Mouse (Mus musculus): ENCODE measurements around the gene Il17f. TPM values are rescaled to one million over a fixed set of nuclear protein-coding genes. Genes with fewer than 3 reads are reported as not detected.
"Not testable (repeated sequence)": the region's sequence is repeated elsewhere in the genome, so short reads cannot be mapped to it uniquely, and the experiment has no call there.

The Il17f gene
- total RNA-seq (2021): not detected
- polyA plus RNA-seq (2012; rRNA removed): not detected in 2 replicates
- long read RNA-seq: 0 reads

DNA sequence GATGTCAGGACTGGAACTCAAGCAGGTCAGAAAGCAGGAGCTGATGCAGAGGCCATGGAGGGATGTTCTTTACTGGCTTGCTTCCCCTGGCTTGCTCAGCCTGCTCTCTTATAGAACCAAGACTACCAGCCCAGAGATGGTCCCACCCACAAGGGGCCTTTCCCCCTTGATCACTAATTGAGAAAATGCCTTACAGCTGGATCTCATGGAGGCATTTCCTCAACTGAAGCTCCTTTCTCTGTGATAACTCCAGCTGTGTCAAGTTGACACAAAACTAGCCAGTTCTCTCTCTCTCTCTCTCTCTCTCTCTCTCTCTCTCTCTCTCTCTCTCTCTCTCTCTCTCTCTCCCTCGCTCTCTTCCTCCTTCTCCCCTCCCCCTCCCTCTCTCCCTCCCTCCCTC is at the start of gene Il17f:
Gene Il17f, minus strand, starts transcription at position 101 of the 400 bp plus-strand sequence.
- intact Hi-C loops (cut with DNase I): not testable (repeated sequence)

GRCm38 (mm10) chr1:20839911-20840310 is 49.5 kb upstream of the Il17f start:
- Histone ChIP-seq H3K36me3 (ENCODE audit: control insufficient read depth, insufficient read depth, low read length) (no peaks in the 10 kb centered on the region), H3K9ac (ENCODE audit: low read depth, low read length) (no peak overlapping the region), H3K4me1 (ENCODE audit: control insufficient read depth, insufficient read depth, low read length) (no peaks in the 10 kb centered on the region), H3K79me2 (replicated peaks; ENCODE audit: control insufficient read depth, insufficient read depth, low read length) (no peaks in the 10 kb centered on the region), H3K4me3 (no peak overlapping the region), H3K27ac (no peak overlapping the region), H3K27me3 (ENCODE audit: control insufficient read depth, insufficient read depth, low read length) (no peaks in the 10 kb centered on the region)
- no peak for TF ChIP-seq EP300 (IDR thresholded peaks at IDR 0.05; ENCODE audit: insufficient read depth, low read depth, low read length)
- TF ChIP-seq POLR2A (IDR thresholded peaks at IDR 0.05; ENCODE audit: insufficient read depth, low read depth, low read length): no peak
- no peak for TF ChIP-seq CTCF (IDR thresholded peaks at IDR 0.05)
- WGBS: 50% methylated on average over 3 of the region's 3 CpGs
- intact Hi-C loops (cut with DNase I): no loop called here
- no peak for DNase-seq

More for the DNA sequence above, at the start of gene Il17f:
- H3K79me2 ChIP-seq (replicated peaks; ENCODE audit: control insufficient read depth, insufficient read depth, low read length); H3K36me3 ChIP-seq (ENCODE audit: control insufficient read depth, insufficient read depth, low read length); H3K4me1 ChIP-seq (ENCODE audit: control insufficient read depth, insufficient read depth, low read length); H3K27me3 ChIP-seq (ENCODE audit: control insufficient read depth, insufficient read depth, low read length); DNase-seq; H3K4me3 ChIP-seq; H3K9ac ChIP-seq (ENCODE audit: low read depth, low read length); H3K27ac ChIP-seq: not testable (repeated sequence)
- WGBS: no CpG with 5 or more reads among the region's 1 CpGs

- Histone ChIP-seq H3K27ac (no peak overlapping the region), H3K79me2 (replicated peaks; ENCODE audit: control insufficient read depth, insufficient read depth, low read length) (no peaks in the 10 kb centered on the region), H3K4me1 (ENCODE audit: control insufficient read depth, insufficient read depth, low read length) (no peaks in the 10 kb centered on the region), H3K9ac (ENCODE audit: low read depth, low read length) (no peak overlapping the region), H3K27me3 (ENCODE audit: control insufficient read depth, insufficient read depth, low read length) (no peaks in the 10 kb centered on the region), H3K4me3 (no peak overlapping the region), H3K36me3 (ENCODE audit: control insufficient read depth, insufficient read depth, low read length) (no peaks in the 10 kb centered on the region)
- intact Hi-C loops (cut with DNase I): no loop called here
- TF ChIP-seq EP300 (IDR thresholded peaks at IDR 0.05; ENCODE audit: insufficient read depth, low read depth, low read length) (no peak), CTCF (IDR thresholded peaks at IDR 0.05) (no peak), POLR2A (IDR thresholded peaks at IDR 0.05; ENCODE audit: insufficient read depth, low read depth, low read length) (no peak)
- 78% methylated on average over 3 of the region's 3 CpGs for WGBS
- no peak for DNase-seq
Measured at GRCm38 (mm10) chr1:20836551-20837125, 46.2 kb upstream of the Il17f start.

DNA sequence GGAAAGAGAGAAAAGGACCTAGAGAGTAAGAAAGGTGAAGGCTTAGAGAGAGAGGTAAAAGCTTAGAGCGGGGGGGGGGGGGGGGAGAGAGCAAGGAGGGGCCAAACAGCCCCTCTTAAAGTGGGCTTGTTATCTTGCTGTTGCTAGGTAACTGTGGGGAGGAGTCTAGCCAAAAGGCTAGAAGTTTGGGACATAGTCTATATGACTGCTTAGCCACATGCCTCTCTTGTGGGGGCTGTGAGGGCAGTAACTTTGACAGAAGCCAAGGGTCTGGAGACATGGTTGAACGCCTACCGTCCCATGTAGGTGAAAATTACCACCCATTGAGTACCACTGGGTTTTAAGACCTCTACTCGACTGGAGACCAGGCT is 42.7 kb upstream of the Il17f start:
- no peaks in the 10 kb centered on the region for H3K79me2 ChIP-seq (replicated peaks; ENCODE audit: control insufficient read depth, insufficient read depth, low read length)
- no peak overlapping the region for H3K9ac ChIP-seq (ENCODE audit: low read depth, low read length)
- H3K36me3 ChIP-seq (ENCODE audit: control insufficient read depth, insufficient read depth, low read length): no peaks in the 10 kb centered on the region
- no peaks in the 10 kb centered on the region for H3K27me3 ChIP-seq (ENCODE audit: control insufficient read depth, insufficient read depth, low read length)
- intact Hi-C loops (cut with DNase I): no loop called here
- H3K27ac ChIP-seq: no peak overlapping the region
- TF ChIP-seq POLR2A (IDR thresholded peaks at IDR 0.05; ENCODE audit: insufficient read depth, low read depth, low read length) (no peak), CTCF (IDR thresholded peaks at IDR 0.05) (no peak), EP300 (IDR thresholded peaks at IDR 0.05; ENCODE audit: insufficient read depth, low read depth, low read length) (no peak)
- 63% methylated on average over 4 of the region's 4 CpGs for WGBS
- no peak overlapping the region for H3K4me3 ChIP-seq
- DNase-seq: no peak
- H3K4me1 ChIP-seq (ENCODE audit: control insufficient read depth, insufficient read depth, low read length): no peaks in the 10 kb centered on the region

GRCm38 (mm10) chr1:20832473-20833140 is 42.2 kb upstream of the Il17f start:
- WGBS: 67% methylated on average over 5 of the region's 5 CpGs
- H3K4me3 ChIP-seq: no peak overlapping the region
- intact Hi-C loops (cut with DNase I): no loop called here

GRCm38 (mm10) chr1:20830546-20830945 is 40.1 kb upstream of the Il17f start:
- WGBS: 75% methylated on average over 1 of the region's 1 CpGs
- H3K79me2 ChIP-seq (replicated peaks; ENCODE audit: control insufficient read depth, insufficient read depth, low read length): no peaks in the 10 kb centered on the region
- H3K36me3 ChIP-seq (ENCODE audit: control insufficient read depth, insufficient read depth, low read length): no peaks in the 10 kb centered on the region
- TF ChIP-seq EP300 (IDR thresholded peaks at IDR 0.05; ENCODE audit: insufficient read depth, low read depth, low read length) (no peak), POLR2A (IDR thresholded peaks at IDR 0.05; ENCODE audit: insufficient read depth, low read depth, low read length) (no peak), CTCF (IDR thresholded peaks at IDR 0.05) (no peak)
- DNase-seq: no peak
- no peak overlapping the region for H3K9ac ChIP-seq (ENCODE audit: low read depth, low read length)
- intact Hi-C loops (cut with DNase I): no loop called here
- H3K27ac ChIP-seq: no peak overlapping the region
- H3K4me3 ChIP-seq: no peak overlapping the region
- H3K4me1 ChIP-seq (ENCODE audit: control insufficient read depth, insufficient read depth, low read length): no peaks in the 10 kb centered on the region
- H3K27me3 ChIP-seq (ENCODE audit: control insufficient read depth, insufficient read depth, low read length): no peaks in the 10 kb centered on the region

More at GRCm38 (mm10) chr1:20832473-20833140, 42.2 kb upstream of the Il17f start:
- no peak overlapping the region for H3K9ac ChIP-seq (ENCODE audit: low read depth, low read length)
- H3K4me1 ChIP-seq (ENCODE audit: control insufficient read depth, insufficient read depth, low read length): no peaks in the 10 kb centered on the region
- no peak overlapping the region for H3K27ac ChIP-seq
- no peak for DNase-seq
- TF ChIP-seq CTCF (IDR thresholded peaks at IDR 0.05): no peak
- TF ChIP-seq EP300 (IDR thresholded peaks at IDR 0.05; ENCODE audit: insufficient read depth, low read depth, low read length): no peak
- TF ChIP-seq POLR2A (IDR thresholded peaks at IDR 0.05; ENCODE audit: insufficient read depth, low read depth, low read length): no peak
- no peaks in the 10 kb centered on the region for H3K27me3 ChIP-seq (ENCODE audit: control insufficient read depth, insufficient read depth, low read length)
- H3K36me3 ChIP-seq (ENCODE audit: control insufficient read depth, insufficient read depth, low read length): no peaks in the 10 kb centered on the region
- H3K79me2 ChIP-seq (replicated peaks; ENCODE audit: control insufficient read depth, insufficient read depth, low read length): no peaks in the 10 kb centered on the region
